Mouse (Mus musculus) forebrain, embryonic 13.5 days (tissue): Measurements from ENCODE around the gene Gcnt1. TPM values are rescaled to one million over a fixed set of nuclear protein-coding genes. Genes with fewer than 3 reads are reported as not detected.

ENCODE experiments used
- ATAC-seq: fragments of 200-750 bp; cut with Nextera tagmentation; 2 replicates; pipeline ENCODE4 v1.8.0; 2017
- H3K27ac ChIP-seq: fragments of 300-500 bp; sonication (generic); 2 replicates; pipeline ENCODE4 v1.5.1; 2015; ENCODE audit warnings: inconsistent platforms, mild to moderate bottlenecking, moderate library complexity
- H3K27me3 ChIP-seq: fragments of 300-500 bp; sonication (generic); 2 replicates; pipeline ENCODE4 v1.6.1; 2015; ENCODE audit warnings: mild to moderate bottlenecking, inconsistent platforms
- H3K36me3 ChIP-seq: fragments of 300-500 bp; sonication (generic); 2 replicates; pipeline ENCODE4 v1.6.1; 2015; ENCODE audit warnings: mild to moderate bottlenecking, inconsistent platforms; ENCODE audit not compliant: poor library complexity, severe bottlenecking
- H3K4me1 ChIP-seq: fragments of 300-500 bp; sonication (generic); 2 replicates; pipeline ENCODE4 v1.6.1; 2015; ENCODE audit warnings: inconsistent platforms
- H3K4me2 ChIP-seq: fragments of 300-500 bp; sonication (generic); 2 replicates; pipeline ENCODE4 v1.6.1; 2015; ENCODE audit warnings: inconsistent platforms, mild to moderate bottlenecking, moderate library complexity
- H3K4me3 ChIP-seq: fragments of 300-500 bp; sonication (generic); 2 replicates; pipeline ENCODE4 v1.5.1; 2015; ENCODE audit warnings: mild to moderate bottlenecking, inconsistent platforms
- H3K9ac ChIP-seq: fragments of 300-500 bp; sonication (generic); 2 replicates; pipeline ENCODE4 v1.6.1; 2015; ENCODE audit warnings: mild to moderate bottlenecking, inconsistent platforms
- H3K9me3 ChIP-seq: fragments of 300-500 bp; sonication (generic); replicated peaks from 2 replicates; pipeline ENCODE4 v1.6.1; 2016; ENCODE audit warnings: inconsistent platforms
- WGBS: fragments of 180-500 bp; shearing (Covaris S2); methylation state at CpG from one replicate; pipeline ENCODE4 v1.1.7; 2015; 5-methylcytosine and 5-hydroxymethylcytosine counted together
- polyA plus RNA-seq: library from polyadenylated mRNA; unstranded; fragments of >200 nt; fragmentation: Nextera tagmentation; extraction: Ambion mirVana; gene quantifications from 2 replicates; pipeline ENCODE4 v1.2.1, GENCODE M21; 2015

The Gcnt1 gene
- 0.50 and 0.74 TPM in 2 replicates for polyA plus RNA-seq

GRCm38 (mm10) chr19:17372701-17373100, at the start of gene Gcnt1:
Gcnt1 (minus strand) TSS chr19:17372844.
- Histone ChIP-seq H3K27ac (no peak within 1 kb of the TSS), H3K4me1 (no peaks in the 10 kb centered on the region), H3K36me3 (no peaks in the 10 kb centered on the region), H3K9me3 (no peaks in the 10 kb centered on the region), H3K4me2 (no peak within 1 kb of the TSS), H3K27me3 (no peaks in the 10 kb centered on the region), H3K4me3 (no peak within 1 kb of the TSS), H3K9ac (no peak within 1 kb of the TSS)
- 90% methylated on average over 3 of the region's 3 CpGs for WGBS
- ATAC-seq, result no peak

GRCm38 (mm10) chr19:17417855-17418254, 45.2 kb upstream of the Gcnt1 start:
- Histone ChIP-seq H3K4me3 (no peak overlapping the region), H3K27me3 (no peaks in the 10 kb centered on the region), H3K9me3 (no peaks in the 10 kb centered on the region), H3K36me3 (no peaks in the 10 kb centered on the region), H3K4me2 (no peak overlapping the region), H3K27ac (no peak overlapping the region), H3K4me1 (no peaks in the 10 kb centered on the region), H3K9ac (no peak overlapping the region)
- 69% methylated on average over 1 of the region's 1 CpGs for WGBS
- ATAC-seq, result no peak

- H3K9ac ChIP-seq, result no peak overlapping the region
- WGBS, result 35% methylated on average over 4 of the region's 4 CpGs
- no peaks in the 10 kb centered on the region for H3K9me3 ChIP-seq
- H3K36me3 ChIP-seq, result no peaks in the 10 kb centered on the region
- no peak overlapping the region for H3K27ac ChIP-seq
- no peaks in the 10 kb centered on the region for H3K4me1 ChIP-seq
- H3K4me2 ChIP-seq, result no peak overlapping the region
- H3K27me3 ChIP-seq, result no peaks in the 10 kb centered on the region
- ATAC-seq, result no peak
- no peak overlapping the region for H3K4me3 ChIP-seq
Measured at GRCm38 (mm10) chr19:17412915-17413459, 40.3 kb upstream of the Gcnt1 start.

- Histone ChIP-seq H3K9ac (no peak overlapping the region), H3K4me2 (no peak overlapping the region), H3K9me3 (peaks cover 8% of the 10 kb centered on the region; the same call in 1 of the 2 replicates), H3K4me3 (no peak overlapping the region), H3K27me3 (no peaks in the 10 kb centered on the region), H3K4me1 (no peaks in the 10 kb centered on the region), H3K36me3 (no peaks in the 10 kb centered on the region), H3K27ac (no peak overlapping the region)
- WGBS, result 87% methylated on average over 5 of the region's 5 CpGs
- no peak for ATAC-seq
Measured at GRCm38 (mm10) chr19:17410465-17411065, 37.9 kb upstream of the Gcnt1 start.

GRCm38 (mm10) chr19:17409351-17409750, 36.7 kb upstream of the Gcnt1 start:
- Histone ChIP-seq H3K9me3 (peaks cover 8% of the 10 kb centered on the region; the same call in 1 of the 2 replicates), H3K36me3 (no peaks in the 10 kb centered on the region), H3K4me1 (no peaks in the 10 kb centered on the region), H3K4me3 (no peak overlapping the region), H3K9ac (no peak overlapping the region), H3K4me2 (no peak overlapping the region), H3K27me3 (no peaks in the 10 kb centered on the region), H3K27ac (no peak overlapping the region)
- no peak for ATAC-seq
- 48% methylated on average over 3 of the region's 3 CpGs for WGBS

- H3K27ac ChIP-seq, result no peak overlapping the region
- H3K4me3 ChIP-seq, result no peak overlapping the region
- no peaks in the 10 kb centered on the region for H3K36me3 ChIP-seq
- H3K4me2 ChIP-seq, result no peak overlapping the region
- no peak for ATAC-seq
- H3K9me3 ChIP-seq, result peaks cover 8% of the 10 kb centered on the region; the same call in 1 of the 2 replicates
- no peak overlapping the region for H3K9ac ChIP-seq
- H3K4me1 ChIP-seq, result no peaks in the 10 kb centered on the region
- no peaks in the 10 kb centered on the region for H3K27me3 ChIP-seq
Measured at GRCm38 (mm10) chr19:17408591-17408990, 35.9 kb upstream of the Gcnt1 start.

GRCm38 (mm10) chr19:17406823-17407222, 34.2 kb upstream of the Gcnt1 start:
- no peak for ATAC-seq
- Histone ChIP-seq H3K27ac (no peak overlapping the region), H3K36me3 (no peaks in the 10 kb centered on the region), H3K9ac (no peak overlapping the region), H3K9me3 (peaks cover 8% of the 10 kb centered on the region; the same call in 1 of the 2 replicates), H3K27me3 (no peaks in the 10 kb centered on the region), H3K4me3 (no peak overlapping the region), H3K4me2 (no peak overlapping the region), H3K4me1 (no peaks in the 10 kb centered on the region)
- 93% methylated on average over 5 of the region's 5 CpGs for WGBS

GRCm38 (mm10) chr19:17403175-17403574, 30.5 kb upstream of the Gcnt1 start:
- no peaks in the 10 kb centered on the region for H3K27me3 ChIP-seq
- H3K36me3 ChIP-seq, result peaks cover 26% of the 10 kb centered on the region
- H3K27ac ChIP-seq, result no peak overlapping the region
- no peak overlapping the region for H3K9ac ChIP-seq
- no peak overlapping the region for H3K4me3 ChIP-seq
- peaks cover 8% of the 10 kb centered on the region; the same call in 1 of the 2 replicates for H3K9me3 ChIP-seq
- no peaks in the 10 kb centered on the region for H3K4me1 ChIP-seq
- no peak overlapping the region for H3K4me2 ChIP-seq
- 89% methylated on average over 4 of the region's 4 CpGs for WGBS
- ATAC-seq, result no peak

GRCm38 (mm10) chr19:17400571-17400970, 27.9 kb upstream of the Gcnt1 start:
- Histone ChIP-seq H3K27ac (no peak overlapping the region), H3K4me1 (0 out of 2 replicates have a peak, but pooled peaks cover 4% of the 10 kb centered on the region), H3K9ac (no peak overlapping the region), H3K4me2 (no peak overlapping the region), H3K4me3 (no peak overlapping the region), H3K9me3 (no peaks in the 10 kb centered on the region), H3K27me3 (no peaks in the 10 kb centered on the region), H3K36me3 (peaks cover 41% of the 10 kb centered on the region)
- no peak for ATAC-seq
- WGBS, result 90% methylated on average over 4 of the region's 4 CpGs

GRCm38 (mm10) chr19:17399965-17400364, 27.3 kb upstream of the Gcnt1 start:
- no peak overlapping the region for H3K4me2 ChIP-seq
- H3K27me3 ChIP-seq, result no peaks in the 10 kb centered on the region
- no peak overlapping the region for H3K27ac ChIP-seq
- H3K4me3 ChIP-seq, result no peak overlapping the region
- H3K9me3 ChIP-seq, result no peaks in the 10 kb centered on the region
- no peak overlapping the region for H3K9ac ChIP-seq
- H3K36me3 ChIP-seq, result peaks cover 41% of the 10 kb centered on the region
- 89% methylated on average over 4 of the region's 4 CpGs for WGBS
- ATAC-seq, result no peak
- H3K4me1 ChIP-seq, result peaks cover 9% of the 10 kb centered on the region

GRCm38 (mm10) chr19:17397922-17398321, 25.3 kb upstream of the Gcnt1 start:
- 82% methylated on average over 5 of the region's 5 CpGs for WGBS

GRCm38 (mm10) chr19:17396802-17397201, 24.2 kb upstream of the Gcnt1 start:
- H3K9me3 ChIP-seq, result no peaks in the 10 kb centered on the region
- H3K4me3 ChIP-seq, result no peak overlapping the region
- peaks cover 13% of the 10 kb centered on the region for H3K4me1 ChIP-seq
- H3K27me3 ChIP-seq, result peaks cover 10% of the 10 kb centered on the region; the same call in 1 of the 2 replicates
- 96% methylated on average over 4 of the region's 4 CpGs for WGBS
- H3K27ac ChIP-seq, result no peak overlapping the region
- peaks cover 41% of the 10 kb centered on the region for H3K36me3 ChIP-seq
- H3K9ac ChIP-seq, result no peak overlapping the region
- ATAC-seq, result no peak
- H3K4me2 ChIP-seq, result no peak overlapping the region

More at GRCm38 (mm10) chr19:17397922-17398321, 25.3 kb upstream of the Gcnt1 start:
- no peak for ATAC-seq
- peaks cover 13% of the 10 kb centered on the region for H3K4me1 ChIP-seq
- peaks cover 4% of the 10 kb centered on the region; the same call in 1 of the 2 replicates for H3K27me3 ChIP-seq
- peaks cover 41% of the 10 kb centered on the region for H3K36me3 ChIP-seq
- no peaks in the 10 kb centered on the region for H3K9me3 ChIP-seq
- H3K27ac ChIP-seq, result no peak overlapping the region
- no peak overlapping the region for H3K4me2 ChIP-seq
- H3K9ac ChIP-seq, result no peak overlapping the region
- H3K4me3 ChIP-seq, result no peak overlapping the region
